Mouse (Mus musculus) gastrocnemius, adult 8-10 months (tissue): ENCODE measurements around the gene Tifa. TPM values are rescaled to one million over a fixed set of nuclear protein-coding genes. Genes with fewer than 3 reads are reported as not detected.

Source experiments
- DNase-seq, 2 experiments: peaks; one replicate each; pipeline ENCODE4 v3.0.0; 2022; ENCODE audit warnings: low spot score in 2 of 2
- total RNA-seq, 4 experiments: library from RNA; stranded (reverse); gene quantifications; 2 replicates each; pipeline ENCODE4 v1.2.4; 2022

Tifa gene
- total RNA-seq, 4 experiments from 2014 or later: 0.85 to 1.6 (median 1.0) TPM

DNA sequence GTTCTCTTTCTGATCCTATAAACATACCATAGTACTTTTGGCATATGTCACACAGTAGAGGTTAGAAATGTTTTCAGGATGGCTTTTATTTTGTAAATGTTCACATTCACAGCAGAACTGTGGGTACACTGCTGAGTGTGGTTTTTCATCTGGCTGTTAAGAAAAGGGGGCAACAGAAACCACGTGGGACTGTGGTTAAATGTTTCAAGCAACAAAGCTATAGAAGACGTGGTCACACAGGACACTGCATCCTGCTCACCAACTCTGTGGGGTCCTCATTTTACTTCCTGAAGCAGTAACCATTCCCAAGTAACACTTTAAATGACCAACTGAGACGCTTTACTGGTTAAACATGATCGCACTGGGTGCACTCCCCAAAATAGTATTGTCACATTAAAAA, 72.9 kb downstream of the Tifa start:
- DNase-seq: no peak

DNA sequence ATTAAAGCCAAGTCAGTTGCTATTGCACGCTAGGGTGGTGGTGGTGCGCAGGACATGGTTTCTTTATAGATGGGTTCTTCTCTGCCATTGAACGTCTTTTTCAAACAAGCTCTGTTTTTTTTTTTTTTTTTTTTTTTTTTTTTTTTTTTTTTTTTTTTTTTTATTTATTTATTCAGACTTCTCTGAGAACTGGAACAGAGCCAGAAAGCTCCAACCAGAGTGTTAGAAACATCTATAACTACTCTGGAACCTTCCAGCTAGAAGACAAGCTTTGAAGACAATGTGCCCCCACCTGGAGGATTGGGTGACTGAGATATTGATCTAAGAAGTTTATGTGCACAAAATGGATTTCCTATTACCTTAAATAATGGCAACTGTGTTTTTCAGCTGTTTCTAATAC, 74.0 kb downstream of the Tifa start:
- DNase-seq: no peak

DNA sequence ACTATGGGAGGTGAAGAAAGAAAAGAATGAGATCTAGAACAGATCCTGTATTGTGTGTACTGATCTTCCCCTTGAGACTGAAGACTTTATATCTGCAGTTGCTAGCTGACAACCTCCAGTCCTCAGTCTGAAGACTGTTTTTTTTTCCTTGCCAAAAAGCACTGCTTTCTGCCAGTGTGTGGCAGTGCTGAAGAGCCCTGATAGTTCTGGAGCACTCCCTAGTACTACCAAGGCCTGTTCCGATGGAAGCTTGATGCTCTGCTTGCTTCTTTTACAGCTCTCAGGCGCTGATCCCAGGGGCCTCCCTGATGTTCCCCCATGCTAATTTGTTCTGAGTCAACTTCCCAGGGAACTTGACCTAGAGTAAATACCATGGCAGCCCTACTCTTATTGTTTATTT, 74.6 kb downstream of the Tifa start:
- DNase-seq: no peak

DNA sequence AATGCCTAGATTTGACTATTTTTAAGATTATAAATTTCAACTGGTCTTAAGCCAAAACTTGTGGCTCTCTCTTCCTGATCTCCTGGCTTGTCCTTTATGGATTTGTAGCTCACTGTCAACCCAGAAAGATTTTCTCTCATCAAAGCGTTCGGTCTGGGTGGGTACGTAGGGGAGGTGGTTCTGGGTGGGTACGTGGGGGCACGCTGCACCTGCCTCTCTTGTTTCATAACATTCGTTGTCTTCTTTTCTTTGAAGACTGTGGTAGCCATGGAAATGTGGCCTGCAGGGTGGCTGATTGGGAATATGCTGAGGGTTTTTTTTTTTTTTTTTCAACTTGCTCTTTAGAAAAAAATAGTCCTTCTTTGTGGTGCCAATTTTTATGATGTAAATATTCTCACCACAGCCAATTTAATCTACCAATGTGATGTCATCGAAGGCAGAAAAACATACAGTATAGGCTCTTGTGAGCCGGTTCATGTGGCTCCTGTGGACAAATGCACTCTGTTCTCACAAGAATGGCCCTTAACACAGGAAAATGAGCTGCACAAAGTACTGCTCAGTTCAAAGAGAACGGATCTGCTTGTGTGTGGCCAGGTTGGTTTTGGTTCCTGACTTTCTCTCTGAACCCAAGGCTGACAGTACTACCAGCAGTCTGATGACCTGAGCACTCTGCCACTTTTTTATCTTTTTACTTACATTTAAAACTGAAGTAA, 78.6 kb downstream of the Tifa start:
- DNase-seq: no peak

DNA sequence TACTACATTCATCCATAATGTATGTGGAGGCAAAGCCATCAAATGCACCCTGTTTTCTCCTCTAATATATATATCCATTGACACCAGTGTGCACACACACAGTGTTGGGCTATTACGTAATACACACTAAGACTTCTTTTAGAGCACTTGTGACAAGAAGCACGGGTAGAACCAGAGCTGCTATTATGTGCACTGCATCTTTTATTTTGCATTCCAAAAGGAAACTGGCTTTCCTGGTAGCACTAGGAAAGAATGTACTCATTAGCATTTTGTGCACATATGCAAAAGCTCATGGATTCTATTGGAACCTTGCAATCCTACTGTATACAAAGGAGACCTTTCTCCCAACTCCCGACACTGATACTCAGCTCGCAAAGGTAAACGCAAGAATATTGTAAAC, 79.3 kb downstream of the Tifa start:
- DNase-seq: no peak

DNA sequence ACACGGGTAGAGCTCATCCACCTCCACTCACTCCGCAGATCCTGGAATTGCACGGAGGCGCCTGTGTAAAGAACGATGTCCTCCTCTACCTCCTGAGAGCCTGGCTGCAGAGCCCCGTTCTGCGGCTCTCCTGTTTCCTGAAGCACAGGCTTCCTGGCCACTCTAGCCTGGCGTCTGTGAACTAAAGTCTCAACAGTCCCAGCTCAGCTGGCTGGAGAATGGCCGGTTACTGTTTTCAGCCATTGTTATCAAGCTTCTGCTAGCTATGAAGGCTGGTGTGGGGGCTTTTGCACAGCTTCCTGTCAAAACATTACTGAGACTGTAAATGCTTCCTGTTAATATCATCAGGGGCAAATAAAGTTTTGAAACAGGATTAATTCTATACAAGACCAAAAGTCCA, 82.0 kb downstream of the Tifa start:
- no peak for DNase-seq

DNA sequence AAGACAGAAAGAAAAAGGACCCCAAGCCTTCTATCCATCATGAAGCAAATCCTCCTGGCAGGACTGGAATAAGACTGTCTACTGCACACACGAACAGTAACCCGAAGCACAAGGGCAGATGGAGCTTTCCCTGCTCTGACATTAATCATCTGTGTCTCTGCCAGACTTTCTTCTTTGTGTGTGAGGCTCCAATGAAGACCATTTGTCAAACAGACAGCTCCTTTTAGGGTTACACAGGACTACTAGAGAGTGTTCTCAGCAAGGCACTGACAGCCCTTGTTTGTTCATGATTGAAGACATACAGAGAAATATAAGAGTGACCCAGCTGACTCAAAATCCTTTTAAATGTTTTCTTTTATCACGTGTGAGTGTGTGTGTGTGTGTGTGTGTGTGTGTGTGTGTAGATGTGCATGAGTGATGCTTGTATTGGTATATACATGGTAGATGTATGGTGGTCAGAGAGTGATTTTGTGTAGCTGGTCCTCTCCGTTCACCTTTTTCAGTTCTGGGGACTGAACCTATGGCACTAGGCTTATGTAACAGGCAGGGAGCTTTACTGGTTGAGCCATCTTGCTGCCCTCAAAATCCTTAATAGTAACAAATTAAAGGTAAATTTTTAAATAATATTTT, 84.8 kb downstream of the Tifa start:
- no peak for DNase-seq

DNA sequence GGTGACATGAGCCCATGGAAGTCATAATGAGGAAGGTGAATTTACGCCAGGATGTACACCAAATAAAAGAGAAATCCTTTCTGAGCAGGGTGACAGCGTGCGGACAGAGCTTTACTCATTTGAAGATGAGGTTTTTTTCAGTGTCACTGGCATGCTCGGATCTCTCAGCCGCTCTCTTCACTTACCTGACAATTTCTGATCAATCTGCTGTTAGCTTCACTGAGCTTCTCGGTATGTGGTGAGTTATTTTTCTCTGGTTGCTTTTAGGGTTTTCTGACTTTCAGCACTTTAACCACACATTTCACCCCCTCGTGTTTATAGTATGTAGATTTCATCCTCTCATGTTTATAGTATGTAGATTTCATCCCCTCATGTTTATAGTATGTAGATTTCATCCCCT, 85.5 kb downstream of the Tifa start:
- DNase-seq: no peak

DNA sequence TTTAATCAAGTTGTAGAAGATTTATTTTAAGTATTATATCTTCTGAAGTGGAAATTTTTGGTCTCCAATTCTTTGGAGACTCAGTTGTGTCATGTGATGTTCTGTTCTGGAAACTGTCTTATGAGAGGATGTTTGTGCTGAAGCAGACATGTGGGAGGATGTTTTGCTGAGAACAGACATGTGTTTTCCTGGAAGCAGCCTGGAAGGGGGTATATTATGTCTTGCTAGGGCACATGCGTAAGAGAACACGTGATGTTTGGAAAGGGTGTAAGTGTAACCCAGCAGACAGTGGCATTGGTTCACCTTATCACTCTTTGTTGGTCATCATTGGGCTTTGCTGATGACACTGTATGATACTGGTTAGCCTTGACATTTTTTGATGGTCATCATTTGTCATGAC, 85.9 kb downstream of the Tifa start:
- DNase-seq: no peak

DNA sequence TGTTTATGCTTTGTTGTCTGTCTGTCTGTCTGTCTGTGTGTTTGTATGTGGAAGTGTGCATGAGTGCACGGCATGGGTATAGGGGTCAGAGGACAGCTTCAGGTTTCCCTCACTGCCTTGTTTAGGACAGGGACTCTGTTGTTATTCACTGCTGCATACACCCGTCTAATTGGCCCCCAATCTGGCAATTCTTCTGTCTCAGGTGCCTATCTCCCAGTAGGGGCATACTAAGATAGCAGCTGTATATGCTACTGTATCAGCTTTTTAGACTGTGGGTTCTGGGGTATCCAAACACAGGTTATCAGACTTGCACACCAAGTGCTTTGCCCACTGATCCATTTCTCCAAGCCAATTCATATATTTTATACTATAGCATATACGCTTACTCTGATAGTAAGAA, 90.4 kb downstream of the Tifa start:
- no peak for DNase-seq

DNA sequence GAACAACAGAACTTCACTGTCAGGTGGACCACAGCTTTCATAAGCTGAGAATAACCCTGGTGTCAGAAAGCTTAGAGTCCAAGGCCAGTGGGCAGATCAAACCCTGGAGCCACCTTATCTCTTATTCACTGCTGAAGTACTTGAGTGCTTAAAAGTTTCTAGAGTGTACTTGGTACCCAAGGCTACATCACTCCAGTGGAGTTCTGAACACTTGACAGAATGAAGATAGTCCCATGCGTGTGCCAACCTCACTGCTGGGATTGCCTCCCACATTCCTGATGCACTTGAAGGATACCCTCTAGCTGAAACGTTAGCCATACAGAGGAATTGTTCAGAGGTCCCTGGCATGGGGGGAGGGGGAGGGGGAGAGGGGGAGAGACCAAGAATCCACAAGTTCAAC, 92.1 kb downstream of the Tifa start:
- no peak for DNase-seq

Other genes with a start within 250 kb of the Tifa start
- gene Larp7, start 236.5 kb upstream of the Tifa start, total RNA-seq: 1 to 10 TPM; 5.6 to 9.8 (median 7.6) TPM
- gene Zgrf1, start 236.3 kb upstream of the Tifa start, total RNA-seq: under 1 TPM; 0.56 to 0.91 (median 0.76) TPM
- not detected for gene Neurog2, start 156.7 kb upstream of the Tifa start, total RNA-seq
- 1 to 10 TPM in 3 of 4 experiments, under 1 TPM in 1; 0.92 to 1.8 (median 1.6) TPM for gene Alpk1, start 9.3 kb upstream of the Tifa start, total RNA-seq
- gene Ap1ar, start 47.7 kb downstream of the Tifa start, total RNA-seq: 10 to 100 TPM; 22.7 to 30.0 (median 27.5) TPM
- 1 to 10 TPM; 2.4 to 3.7 (median 3.1) TPM for gene Fam241a, start 106.5 kb downstream of the Tifa start, total RNA-seq